Mouse (Mus musculus): ENCODE results near the gene Cpne8.

Cpne8 gene

DNA sequence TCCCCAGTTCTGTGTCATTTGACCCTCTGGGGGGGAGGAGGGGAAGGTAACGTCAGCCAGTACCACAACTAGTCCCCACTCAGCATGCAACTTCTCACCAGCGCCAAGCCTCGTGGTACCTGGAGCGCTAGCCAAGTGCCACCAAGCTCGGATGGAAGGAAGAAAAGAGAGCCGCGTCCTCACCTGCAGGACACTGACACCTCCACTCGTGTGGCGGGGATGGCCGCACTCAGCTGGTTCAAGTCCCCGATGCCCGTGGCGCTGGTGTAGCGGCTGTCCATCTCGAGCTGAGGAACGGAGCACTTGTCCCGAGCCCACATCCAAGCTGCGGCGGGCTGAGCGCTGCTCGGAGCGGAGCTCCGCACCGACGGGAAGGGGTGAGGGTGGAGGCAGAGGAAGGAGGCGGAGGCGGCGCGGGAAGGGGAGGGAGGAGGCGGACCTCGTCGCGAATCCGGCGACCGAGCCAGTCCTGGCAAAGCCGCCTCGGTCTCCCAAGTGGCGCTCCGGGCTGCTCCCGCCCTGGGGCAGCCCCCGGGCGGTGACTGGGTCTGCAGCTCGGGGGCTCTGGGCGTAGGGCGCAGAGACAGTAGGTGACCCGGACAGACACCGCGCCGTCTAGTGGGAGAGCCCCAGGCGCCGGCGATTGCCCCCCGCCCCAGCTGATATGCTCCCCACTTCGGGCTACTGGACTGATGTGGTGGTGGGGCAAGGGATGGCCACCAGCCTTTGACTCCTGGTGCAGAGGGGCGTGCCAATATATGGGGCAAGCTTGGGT lies at the start of gene Cpne8:
TSS of gene Cpne8 (minus strand) at position 448 of the 775 bp plus-strand sequence.
- no peak for DNase-seq (ENCODE audit: low read depth)

DNA sequence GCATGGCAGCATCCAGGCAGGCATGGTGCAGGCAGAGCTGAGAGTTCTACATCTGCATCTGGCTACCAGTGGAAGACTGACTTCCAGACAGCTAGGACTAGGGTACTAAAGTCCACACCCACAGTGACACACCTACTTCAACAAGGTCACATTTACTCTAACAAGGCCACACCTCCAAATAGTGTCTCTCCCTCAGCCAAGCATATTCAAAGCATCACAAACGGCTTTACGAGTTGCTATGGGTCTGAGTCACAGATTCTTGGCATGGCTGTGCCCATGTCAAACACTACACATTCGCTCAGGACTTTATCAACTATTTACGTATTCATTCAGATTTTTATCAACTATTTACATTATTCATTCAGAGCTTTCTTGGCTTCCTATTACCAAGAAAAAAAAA lies 38.5 kb upstream of the Cpne8 start:
- DNase-seq (ENCODE audit: low read depth) = no peak

DNA sequence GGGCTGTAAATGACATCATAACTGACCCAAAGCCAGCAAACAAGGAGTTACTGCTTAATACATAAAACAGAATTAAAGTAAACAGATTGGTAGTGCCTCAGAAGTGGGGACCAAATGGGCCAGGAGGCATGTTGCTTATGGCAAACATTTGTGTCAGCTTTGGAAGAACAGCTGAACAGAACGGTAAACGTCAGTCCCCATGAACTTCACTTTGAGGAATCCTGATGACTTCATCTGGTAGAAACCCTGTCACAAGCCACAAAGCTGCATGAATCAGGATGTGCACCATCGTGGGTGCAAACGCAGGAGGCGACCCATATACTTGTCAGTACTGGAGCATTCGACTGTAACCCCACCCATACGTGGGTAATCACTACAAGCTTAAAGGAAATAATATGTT lies 30.1 kb upstream of the Cpne8 start:
- no peak for DNase-seq (ENCODE audit: low read depth)

DNA sequence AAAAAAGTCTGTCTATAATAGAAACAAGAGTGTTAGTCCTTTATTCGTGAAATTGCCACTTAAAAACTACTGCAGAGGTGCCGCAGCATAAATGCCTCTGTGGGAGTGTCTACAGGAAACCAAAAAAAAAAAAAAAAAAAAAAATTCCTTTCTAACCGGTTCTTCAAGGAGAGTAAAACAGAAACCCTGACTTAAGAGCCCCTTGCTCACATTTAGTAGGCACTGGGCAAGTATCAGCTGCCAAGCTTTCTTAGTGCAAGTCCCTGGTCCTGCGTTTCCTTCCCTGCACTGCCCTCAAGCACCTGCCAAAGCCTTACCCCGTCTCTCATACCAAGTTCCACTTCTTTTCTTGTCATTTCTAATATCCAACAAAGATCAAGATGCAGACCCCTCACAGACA lies 25.1 kb upstream of the Cpne8 start:
- no peak for DNase-seq (ENCODE audit: low read depth)

DNA sequence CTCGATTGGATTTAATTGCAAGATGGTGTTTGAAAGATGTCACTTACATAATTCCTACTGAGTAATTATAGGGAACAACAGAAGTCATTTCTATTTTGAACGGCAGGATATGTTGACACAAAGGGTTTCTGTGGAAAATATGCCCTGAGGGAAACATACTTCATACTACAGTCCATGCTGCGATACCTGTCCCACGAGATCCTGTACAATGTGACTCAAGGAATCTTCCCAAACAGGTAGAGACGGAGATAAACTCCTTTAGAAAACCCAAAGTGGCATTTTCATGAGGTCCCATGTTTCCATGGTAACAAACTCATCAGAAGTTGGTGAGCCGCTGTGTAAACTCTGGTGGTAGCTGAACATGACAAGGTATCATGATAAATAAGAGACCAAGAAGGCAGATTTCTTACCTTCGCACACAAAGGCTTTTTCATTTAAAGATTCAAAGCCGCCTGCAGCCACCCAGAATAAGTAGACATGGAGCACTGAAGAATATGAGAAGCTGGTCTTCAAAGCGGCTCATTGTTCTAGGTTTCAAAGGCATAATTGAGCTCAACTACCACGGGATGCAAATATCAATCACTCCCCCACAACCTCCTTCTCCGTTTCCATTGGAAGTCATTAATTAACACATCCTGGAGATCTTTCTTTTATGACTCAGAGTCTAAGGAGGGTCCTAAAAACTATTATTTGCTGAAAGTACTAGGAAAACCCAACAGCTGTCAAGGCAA lies 24.4 kb upstream of the Cpne8 start:
- DNase-seq (ENCODE audit: low read depth) = no peak

DNA sequence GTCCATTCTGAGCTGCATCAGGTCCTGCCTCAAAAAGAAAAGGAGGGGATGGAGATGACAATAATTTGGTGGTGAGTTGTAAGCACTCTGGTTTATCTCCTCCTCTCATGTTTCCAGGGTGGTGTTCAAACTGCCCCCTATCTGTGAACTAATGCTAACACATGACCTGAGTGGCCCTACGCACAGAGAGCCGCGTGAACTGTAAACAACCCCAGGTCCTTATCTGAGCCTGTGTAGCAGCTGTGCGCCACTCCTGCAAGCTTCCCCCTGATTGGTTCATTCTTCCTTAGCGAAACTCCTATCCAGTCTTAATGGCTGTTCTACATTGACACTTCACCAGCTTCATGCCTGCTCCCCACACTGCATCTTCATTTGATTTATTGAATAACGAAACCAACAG lies 7.5 kb upstream of the Cpne8 start:
- no peak for DNase-seq (ENCODE audit: low read depth)

DNA sequence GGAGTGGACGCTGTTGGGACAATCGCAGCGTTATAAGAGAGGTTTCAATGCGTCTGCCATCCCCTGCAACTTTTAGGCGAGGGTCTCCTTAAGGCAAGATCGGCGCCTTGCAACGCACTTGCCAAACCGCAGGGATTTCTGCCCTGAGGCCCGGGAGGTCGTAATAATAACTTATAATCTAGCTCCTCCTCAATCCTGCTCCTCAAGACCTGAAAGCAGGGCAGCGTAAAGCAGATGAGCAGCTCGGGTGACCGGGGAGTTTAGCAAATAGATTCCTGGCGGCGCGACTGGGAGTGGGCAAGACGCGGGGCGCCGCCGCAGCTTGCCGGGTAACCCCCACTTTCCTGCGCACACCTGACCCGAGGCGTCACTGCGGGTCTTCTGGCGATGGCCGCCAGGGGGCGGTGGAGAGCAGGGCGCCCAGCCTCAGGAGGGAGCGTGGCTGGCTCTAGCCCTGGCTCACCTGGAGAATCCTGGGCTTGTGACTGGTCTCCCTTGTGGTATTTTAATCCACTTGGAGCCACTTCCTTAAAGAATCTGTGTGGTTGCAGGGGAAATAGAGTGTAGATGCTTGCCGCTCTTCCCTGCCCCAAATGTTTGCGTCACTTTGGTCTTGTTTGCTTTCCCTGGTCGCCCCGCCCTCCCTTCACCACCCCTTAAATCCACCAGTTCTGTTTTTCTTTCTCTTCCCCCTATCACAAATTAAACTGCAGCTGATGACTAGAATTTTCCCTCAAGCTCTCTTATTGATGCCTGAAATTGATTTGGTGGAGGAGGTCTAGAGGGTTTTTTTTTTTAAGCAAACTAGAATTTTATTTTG lies 738 bp upstream of the Cpne8 start:
- peak; percentile 6 for DNase-seq (ENCODE audit: low read depth)

DNA sequence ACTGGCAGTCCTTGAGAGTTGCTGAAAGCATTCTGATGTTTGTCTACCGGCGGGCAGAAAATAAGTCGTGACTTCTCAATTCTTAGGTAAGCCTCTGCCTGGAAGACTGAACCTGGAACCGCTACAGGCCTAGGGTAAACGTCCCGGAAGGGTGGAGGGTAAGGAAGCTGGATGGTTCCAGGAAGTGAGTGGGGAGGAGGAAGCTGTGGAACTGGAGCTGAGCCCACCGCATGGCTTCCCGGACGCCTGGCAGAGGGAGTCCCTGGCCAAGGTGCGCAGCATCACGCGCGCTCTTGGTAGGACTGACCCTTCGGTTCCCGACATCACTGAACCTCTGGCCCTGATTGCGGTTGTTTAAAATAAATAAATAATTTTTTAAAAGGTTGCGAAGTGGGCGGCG lies 744 bp downstream of the Cpne8 start:
- DNase-seq (ENCODE audit: low read depth) = no peak

DNA sequence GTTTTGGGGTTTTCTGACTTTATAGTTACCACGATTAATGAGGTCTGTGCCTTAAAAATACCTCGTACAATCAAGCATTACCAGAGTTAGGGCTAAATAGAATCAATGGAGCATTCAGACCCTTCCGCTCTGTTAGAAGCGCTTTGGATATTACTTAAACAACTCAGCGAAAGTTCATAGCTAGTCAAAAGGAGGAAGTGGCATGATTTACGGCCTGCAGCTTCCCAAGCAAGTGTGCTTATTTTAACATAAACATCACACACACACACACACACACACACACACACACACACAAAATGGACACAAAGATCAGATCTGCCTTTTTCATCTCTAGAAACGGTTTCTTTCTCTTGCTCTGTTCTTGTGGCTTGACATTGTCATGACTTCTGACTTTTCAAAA lies 9.7 kb downstream of the Cpne8 start:
- DNase-seq (ENCODE audit: low read depth) = no peak

DNA sequence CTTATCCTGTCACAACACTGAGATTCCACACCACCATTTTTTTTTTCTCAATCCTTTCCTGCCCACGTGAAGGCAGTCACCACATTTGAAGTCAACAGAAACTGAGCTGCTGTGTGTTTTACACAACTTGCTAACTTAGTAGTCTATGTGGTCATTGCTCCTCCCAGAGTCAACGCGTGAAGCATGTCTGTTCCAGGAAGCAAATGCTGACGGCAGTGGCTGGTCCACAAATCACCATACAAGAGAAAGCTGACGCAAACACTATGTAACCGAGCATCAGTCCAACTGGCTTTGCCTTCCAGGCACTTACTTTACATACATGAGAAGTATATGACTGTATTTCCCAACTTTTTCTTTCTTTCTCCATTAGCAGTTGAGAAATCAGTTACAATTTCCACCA lies 12.3 kb downstream of the Cpne8 start:
- no peak for DNase-seq (ENCODE audit: low read depth)

DNA sequence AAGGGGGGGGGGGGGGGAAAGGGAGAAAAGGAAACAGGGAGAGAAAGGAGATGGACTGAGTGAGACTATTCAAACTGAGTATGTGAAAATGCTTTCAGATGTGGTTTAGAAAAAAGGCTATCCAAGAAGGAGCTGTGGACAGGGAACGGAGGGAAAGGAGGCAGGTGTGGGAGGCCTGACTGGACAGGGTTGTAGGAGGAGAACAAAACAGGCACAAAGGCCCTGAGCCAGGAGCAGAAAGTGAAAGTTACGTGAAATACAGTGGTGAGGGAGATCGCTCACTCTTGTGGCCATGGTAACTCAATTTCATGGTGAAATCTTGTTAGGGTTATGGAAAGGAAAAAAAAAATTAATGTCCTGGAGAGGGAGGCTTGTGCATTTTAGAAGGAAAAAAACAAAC lies 14.6 kb downstream of the Cpne8 start:
- no peak for DNase-seq (ENCODE audit: low read depth)

DNA sequence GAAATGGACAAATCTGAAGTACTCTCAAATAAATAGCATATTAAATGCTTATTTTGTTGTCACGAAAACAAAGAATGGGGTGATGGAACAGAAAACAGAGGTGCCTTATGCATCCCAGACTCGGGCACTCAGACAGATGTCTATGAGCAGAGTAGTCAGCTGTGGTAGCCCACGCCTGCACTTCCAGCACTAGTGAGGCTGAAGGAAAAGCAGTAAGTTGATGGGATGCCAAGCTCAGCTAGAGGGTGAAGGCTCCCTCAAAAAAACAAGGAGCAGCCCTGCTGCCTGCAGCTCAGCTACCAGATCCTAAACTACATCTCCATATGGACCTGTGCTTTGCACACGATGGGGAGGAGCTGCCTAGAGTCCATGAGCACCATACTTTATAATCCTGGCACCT lies 15.6 kb downstream of the Cpne8 start:
- no peak for DNase-seq (ENCODE audit: low read depth)

DNA sequence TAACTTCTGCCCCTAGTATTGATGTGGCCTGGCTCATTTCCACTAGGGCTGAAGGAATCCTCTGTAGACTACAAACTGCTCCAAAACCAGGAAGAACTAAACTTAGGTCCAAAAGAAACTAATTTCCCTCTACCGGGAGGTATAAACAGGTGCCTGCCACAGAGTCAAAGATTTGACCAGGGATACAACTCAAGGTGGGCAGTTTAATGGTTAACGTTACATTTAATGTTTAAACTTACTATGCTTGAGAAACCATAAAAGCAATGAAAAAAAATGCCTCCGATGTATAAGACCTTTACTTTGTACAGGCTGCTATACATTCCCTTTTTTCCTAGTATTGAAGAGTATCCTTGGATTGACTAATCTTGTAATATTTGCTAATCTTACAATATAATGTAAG lies 18.5 kb downstream of the Cpne8 start:
- DNase-seq (ENCODE audit: low read depth) = no peak

DNA sequence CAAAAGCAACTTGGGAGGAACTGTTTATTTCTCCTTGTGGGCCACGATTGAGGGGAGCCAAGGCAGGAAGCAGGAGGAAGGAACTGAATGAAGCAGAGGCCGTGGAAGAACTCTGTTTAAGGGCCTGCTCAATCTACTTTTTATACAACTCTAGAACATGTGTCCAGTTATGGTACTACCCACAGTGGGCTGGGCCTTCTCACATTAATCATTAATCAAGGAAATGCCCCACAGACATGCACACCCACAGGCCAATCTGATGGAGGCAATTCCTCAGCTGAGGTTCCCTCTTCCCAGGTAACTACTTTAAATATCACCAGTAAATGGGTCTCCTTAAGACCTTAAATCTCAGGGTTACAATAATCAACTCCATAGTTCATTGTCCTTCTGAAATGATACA lies 21.2 kb downstream of the Cpne8 start:
- no peak for DNase-seq (ENCODE audit: low read depth)

DNA sequence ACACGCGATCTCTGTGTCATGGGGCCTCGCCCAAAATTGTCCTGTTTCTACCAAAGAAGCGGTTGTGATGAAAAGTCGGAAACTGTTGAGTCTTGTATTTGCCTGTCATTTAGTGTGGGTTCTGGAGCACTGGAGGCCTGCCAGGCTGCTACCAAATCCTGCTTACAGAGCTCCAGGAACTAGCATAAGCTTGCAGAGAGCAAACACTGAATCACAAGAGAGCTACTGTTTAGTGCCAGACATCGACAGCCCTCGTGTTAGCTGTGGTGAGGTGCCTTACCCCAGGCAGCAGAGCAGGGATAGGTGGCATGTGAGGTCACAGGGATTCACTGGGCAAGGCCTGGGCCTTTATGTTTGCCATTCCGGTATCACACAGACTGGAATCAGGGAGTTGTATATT lies 22.7 kb downstream of the Cpne8 start:
- no peak for DNase-seq (ENCODE audit: low read depth)

DNA sequence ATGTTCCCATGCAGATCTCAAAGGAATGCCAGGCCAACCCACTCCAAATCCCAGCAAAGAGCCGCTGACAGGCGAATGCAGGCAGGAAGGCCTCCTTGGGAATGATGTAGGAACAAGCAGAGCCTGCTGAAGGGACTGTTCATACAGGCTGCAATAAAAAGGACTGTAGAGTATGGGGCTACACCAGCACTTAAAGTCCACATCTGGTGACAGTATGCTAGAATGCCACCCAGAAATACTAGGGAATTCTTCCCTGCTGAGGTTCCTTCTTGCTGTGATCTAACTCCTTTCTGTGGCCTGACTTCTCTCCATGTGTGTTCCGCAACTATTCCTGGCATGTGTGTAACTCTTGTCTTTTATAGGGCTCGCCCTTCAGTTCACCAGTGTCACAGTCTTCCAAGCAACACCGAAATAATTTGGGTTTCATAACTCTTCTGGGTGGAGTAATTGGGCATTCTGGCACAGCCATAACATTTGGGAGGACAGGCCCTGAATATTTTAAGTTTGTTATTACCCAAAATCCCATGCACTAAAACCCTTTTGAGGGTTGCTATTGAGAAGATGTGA lies 32.1 kb downstream of the Cpne8 start:
- DNase-seq (ENCODE audit: low read depth) = no peak

DNA sequence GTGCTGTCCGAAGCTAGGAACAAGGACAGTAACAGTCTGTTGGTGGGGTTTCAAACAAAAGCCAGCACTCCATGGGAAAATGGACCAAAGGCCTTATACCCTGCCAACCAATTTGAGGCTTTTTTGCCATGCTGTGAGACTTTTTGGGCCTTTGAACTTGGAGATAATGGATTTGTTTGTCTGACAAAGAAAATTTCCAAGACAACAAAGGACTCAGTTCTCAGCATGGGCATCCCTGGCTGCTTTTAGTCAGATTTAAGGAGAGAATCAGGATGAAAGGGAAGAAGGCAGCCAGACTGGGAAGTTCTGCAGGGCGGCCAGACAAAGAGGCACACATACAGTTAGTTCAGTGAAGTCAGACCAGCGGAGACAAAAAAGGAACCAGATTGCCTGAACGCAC lies 32.9 kb downstream of the Cpne8 start:
- DNase-seq (ENCODE audit: low read depth) = no peak

DNA sequence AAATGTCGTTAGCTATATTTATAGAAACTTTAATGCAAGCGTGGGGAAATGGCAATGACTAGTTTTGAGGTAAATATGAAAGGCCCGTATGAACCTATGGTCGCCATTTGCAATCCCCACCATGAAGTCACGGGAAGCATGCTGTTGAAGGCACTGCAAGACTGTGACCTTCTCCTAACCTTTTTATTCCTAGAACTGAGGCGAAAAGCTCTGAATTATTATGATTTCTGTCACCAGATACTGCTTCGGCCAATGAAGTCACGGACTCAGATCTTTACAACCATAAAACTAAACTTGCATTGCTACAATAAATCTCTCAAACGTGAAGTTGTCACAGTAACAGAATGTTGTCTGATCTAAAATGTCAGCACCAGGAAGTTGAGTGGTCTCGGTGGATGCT lies 33.4 kb downstream of the Cpne8 start:
- no peak for DNase-seq (ENCODE audit: low read depth)

DNA sequence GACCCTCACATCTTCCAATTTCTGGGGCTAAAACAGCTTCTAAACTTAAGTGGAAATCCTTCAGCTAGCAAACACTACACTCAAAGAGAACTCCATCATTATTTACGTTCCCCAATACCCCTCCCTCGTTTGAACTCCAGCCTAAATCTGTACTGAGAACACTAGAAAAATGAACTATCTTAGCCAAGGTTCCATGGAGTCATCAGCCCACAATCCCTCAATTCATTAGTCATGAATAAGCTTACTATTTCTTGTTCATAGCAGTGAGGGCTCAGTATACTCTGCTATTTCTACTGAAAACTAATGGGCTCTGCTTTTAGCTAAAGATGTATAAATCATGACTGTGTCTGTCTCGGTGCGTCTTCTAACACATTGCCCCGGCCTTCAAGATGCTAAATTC lies 55.0 kb downstream of the Cpne8 start:
- no peak for DNase-seq (ENCODE audit: low read depth)

DNA sequence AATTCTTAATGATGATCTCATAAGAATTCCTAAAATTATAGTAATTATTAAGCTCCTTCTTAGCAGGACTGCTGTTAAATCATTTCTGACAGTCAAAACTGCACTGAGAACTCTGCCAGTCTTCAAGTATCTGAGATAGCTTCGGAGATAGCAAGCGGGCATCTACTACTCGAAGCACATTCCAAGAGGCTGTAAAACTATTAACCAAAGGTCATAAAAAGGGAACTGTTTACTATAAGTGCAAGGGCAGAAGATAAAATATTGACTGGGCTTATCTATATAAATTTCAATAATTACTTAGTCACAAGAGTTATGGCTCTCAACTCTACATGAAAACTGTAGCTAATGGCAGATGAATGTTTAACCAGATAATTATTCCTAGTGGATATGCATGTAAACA lies 57.2 kb downstream of the Cpne8 start:
- no peak for DNase-seq (ENCODE audit: low read depth)

DNA sequence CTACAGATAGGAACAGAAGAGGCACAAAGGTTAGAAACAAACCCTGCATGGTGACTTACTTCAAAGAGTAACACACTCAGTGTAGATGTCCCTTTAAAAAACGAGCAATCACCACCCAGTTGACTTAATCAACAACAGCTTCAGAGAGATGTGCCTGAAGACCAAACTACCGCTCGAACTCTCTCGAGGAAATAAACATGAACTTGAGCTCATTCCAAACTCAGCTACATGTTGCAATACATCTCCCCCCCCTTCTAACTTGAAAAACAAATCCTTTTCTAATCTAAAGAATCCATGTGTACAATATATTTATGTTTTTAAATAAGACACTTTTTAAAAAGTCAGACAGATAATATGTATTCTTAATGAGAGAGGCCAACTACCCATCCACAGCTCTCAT lies 59.5 kb downstream of the Cpne8 start:
- DNase-seq (ENCODE audit: low read depth) = no peak

DNA sequence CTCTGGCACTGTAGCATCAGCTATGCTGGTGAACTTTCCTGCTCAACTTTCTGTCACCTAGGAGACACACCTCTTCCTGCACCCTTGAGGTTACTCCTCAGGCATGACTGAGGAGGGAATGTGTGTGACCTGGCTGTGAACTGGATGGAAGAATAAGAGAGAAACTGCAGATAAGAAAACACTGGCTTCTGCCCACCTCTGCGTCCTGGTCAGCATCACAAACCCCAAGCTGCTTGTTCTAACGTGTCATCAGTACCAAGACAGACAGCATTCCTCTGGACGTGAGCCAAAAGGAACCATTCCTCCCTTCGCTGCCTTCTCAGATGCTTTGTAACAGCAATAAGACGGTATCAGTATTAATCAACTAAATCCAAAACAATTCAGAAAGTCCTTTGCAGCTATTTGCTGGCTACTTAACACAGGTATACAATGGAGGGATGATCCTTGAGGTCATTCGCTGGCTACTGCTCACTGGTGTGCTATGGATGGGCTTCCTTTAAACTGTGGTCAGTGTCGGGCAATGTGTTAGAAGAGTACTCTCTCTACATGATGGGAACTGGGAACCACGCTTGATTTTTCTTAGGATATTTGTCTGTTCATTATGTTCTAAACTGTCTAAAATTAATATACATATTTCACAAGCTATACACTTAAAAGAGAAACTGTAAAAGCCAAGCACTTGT lies 63.0 kb downstream of the Cpne8 start:
- DNase-seq (ENCODE audit: low read depth) = no peak
